Comparison of ENCODE assay signal across 14 mouse cellular contexts in genomic region chr12:118725891-118726290, GRCm38 (mm10).
DNase-seq lines count a peak whose midpoint lies in the region; ATAC-seq lines count a peak whose summit lies in the region.
"Had no signal": no experiment of that assay in that cellular context is flagged by ENCODE, and none has a peak within 500 bp of the region (broad histone marks: within the 10 kb centered on the region; RNA-seq: fewer than 3 reads in every experiment).

No protein-coding gene starts in this region.

- H3K9me3 ChIP-seq in midbrain, embryonic 14.5 days (ENCODE audit: control insufficient read depth, low read length): no peaks in the 10 kb centered on the region
- H3K9me3 ChIP-seq in midbrain, embryonic 16.5 days (replicated peaks; ENCODE audit: control insufficient read depth, low read length, poor library complexity, severe bottlenecking): no peaks in the 10 kb centered on the region
- no peaks in the 10 kb centered on the region for H3K9me3 ChIP-seq in hindbrain, embryonic 14.5 days (ENCODE audit: control insufficient read depth, low read length)
- H3K9me3 ChIP-seq: kidney, embryonic 15.5 days; midbrain, embryonic 12.5 days had no signal

- 53% methylated on average over 4 of the region's 4 CpGs for WGBS in midbrain, embryonic 14.5 days
- 48% methylated on average over 4 of the region's 4 CpGs for WGBS in midbrain, embryonic 16.5 days
- WGBS in hindbrain, embryonic 14.5 days: 45% methylated on average over 4 of the region's 4 CpGs

- ATAC-seq in midbrain, embryonic 14.5 days (ENCODE audit: low FRiP score, low TSS enrichment): peak; percentile 11; the same call in 1 of the 2 replicates
- ATAC-seq in midbrain, embryonic 16.5 days: no peak
- peak; percentile 11; the same call in 1 of the 2 replicates for ATAC-seq in hindbrain, embryonic 14.5 days (ENCODE audit: low FRiP score)

- no peaks in the 10 kb centered on the region for H3K36me3 ChIP-seq in midbrain, embryonic 14.5 days (ENCODE audit: control insufficient read depth, insufficient read depth, low read length)
- no peaks in the 10 kb centered on the region for H3K36me3 ChIP-seq in midbrain, embryonic 16.5 days (ENCODE audit: control insufficient read depth, insufficient read depth, low read length)
- H3K36me3 ChIP-seq in hindbrain, embryonic 14.5 days (replicated peaks; ENCODE audit: control insufficient read depth, insufficient read depth): no peaks in the 10 kb centered on the region
- H3K36me3 ChIP-seq: kidney, embryonic 15.5 days; midbrain, embryonic 12.5 days had no signal

- 0 out of 2 replicates have a peak, but pooled peaks cover 4% of the 10 kb centered on the region for H3K4me1 ChIP-seq in midbrain, embryonic 14.5 days (ENCODE audit: control insufficient read depth, insufficient read depth, low read length)
- H3K4me1 ChIP-seq in midbrain, embryonic 16.5 days (ENCODE audit: control insufficient read depth, insufficient read depth, low read length): no peaks in the 10 kb centered on the region
- no peaks in the 10 kb centered on the region for H3K4me1 ChIP-seq in hindbrain, embryonic 14.5 days (replicated peaks; ENCODE audit: control insufficient read depth, insufficient read depth, low read length)
- H3K4me1 ChIP-seq: kidney, embryonic 15.5 days; midbrain, embryonic 12.5 days had no signal

- DNase-seq in cerebellum, postnatal 10 days: peak; percentile 1 to 2
- DNase-seq in cerebellum, adult 11-12 months: no peak
- peak; percentile 34 for DNase-seq in midbrain, embryonic 14.5 days
- DNase-seq in hindbrain, embryonic 14.5 days (ENCODE audit: low spot score): peak; percentile 30
- DNase-seq in retina, postnatal 1 day: peak; percentile 78
- no peak for DNase-seq in c-Kit-positive CD71-positive TER-119-positive erythroid progenitor cells, embryonic 14.5 days (ENCODE audit: low spot score)
- DNase-seq in adrenal gland, adult 8-10 months: no peak
- DNase-seq: adrenal gland, postnatal 14 days; cerebellum, postnatal 14 days; gastrocnemius, postnatal 10 days; spleen, adult 18-20 months had no signal

- H3K27ac ChIP-seq in midbrain, embryonic 14.5 days (replicated peaks; ENCODE audit: low read depth, low read length): no peak overlapping the region
- no peak overlapping the region for H3K27ac ChIP-seq in midbrain, embryonic 16.5 days (ENCODE audit: low read length)
- no peak overlapping the region for H3K27ac ChIP-seq in hindbrain, embryonic 14.5 days
- H3K27ac ChIP-seq: kidney, embryonic 15.5 days; midbrain, embryonic 12.5 days had no signal

- no peak overlapping the region for H3K4me2 ChIP-seq in midbrain, embryonic 14.5 days (ENCODE audit: low read length)
- H3K4me2 ChIP-seq in midbrain, embryonic 16.5 days (ENCODE audit: low read length): no peak overlapping the region
- no peak overlapping the region for H3K4me2 ChIP-seq in hindbrain, embryonic 14.5 days (replicated peaks)
- H3K4me2 ChIP-seq: kidney, embryonic 15.5 days; midbrain, embryonic 12.5 days had no signal

- no peak overlapping the region for H3K4me3 ChIP-seq in midbrain, embryonic 14.5 days (replicated peaks; ENCODE audit: low read depth, low read length)
- H3K4me3 ChIP-seq in midbrain, embryonic 16.5 days (ENCODE audit: low read depth, low read length): no peak overlapping the region
- H3K4me3 ChIP-seq in hindbrain, embryonic 14.5 days (replicated peaks; ENCODE audit: low read length): no peak overlapping the region
- H3K4me3 ChIP-seq: kidney, embryonic 15.5 days; midbrain, embryonic 12.5 days had no signal

- no peaks in the 10 kb centered on the region for H3K27me3 ChIP-seq in midbrain, embryonic 14.5 days (ENCODE audit: control insufficient read depth, insufficient read depth, low read length)
- no peaks in the 10 kb centered on the region for H3K27me3 ChIP-seq in midbrain, embryonic 16.5 days (ENCODE audit: control insufficient read depth, insufficient read depth, low read depth, low read length)
- no peaks in the 10 kb centered on the region for H3K27me3 ChIP-seq in hindbrain, embryonic 14.5 days (ENCODE audit: control insufficient read depth, insufficient read depth, low read length)
- H3K27me3 ChIP-seq: kidney, embryonic 15.5 days; midbrain, embryonic 12.5 days had no signal

- no peak overlapping the region for H3K9ac ChIP-seq in midbrain, embryonic 14.5 days (replicated peaks; ENCODE audit: low read length)
- H3K9ac ChIP-seq in midbrain, embryonic 16.5 days (ENCODE audit: low read depth, low read length): no peak overlapping the region
- no peak overlapping the region for H3K9ac ChIP-seq in hindbrain, embryonic 14.5 days
- H3K9ac ChIP-seq: kidney, embryonic 15.5 days; midbrain, embryonic 12.5 days had no signal

Comparison
In these comparisons a context has a peak if more than half of its experiments do, and no peak if none do; other contexts are left out.
1. DNase-seq: peak in cerebellum, postnatal 10 days (2 of 2), midbrain, embryonic 14.5 days (single experiment), hindbrain, embryonic 14.5 days (single experiment) and retina, postnatal 1 day (single experiment); none in cerebellum, adult 11-12 months (single experiment), c-Kit-positive CD71-positive TER-119-positive erythroid progenitor cells, embryonic 14.5 days (single experiment) and adrenal gland, adult 8-10 months (single experiment).